Mouse (Mus musculus): ENCODE results near the gene Gsta1. TPM values are rescaled to one million over a fixed set of nuclear protein-coding genes. Genes with fewer than 3 reads are reported as not detected.
"Not testable (repeated sequence)": the region's sequence is repeated elsewhere in the genome, so short reads cannot be mapped to it uniquely, and the experiment has no call there.

Gsta1 gene
- polyA plus RNA-seq, 1 experiment: 5.2 TPM

- peak; percentile 67 for TF ChIP-seq USF1 (IDR thresholded peaks at IDR 0.05; ENCODE audit: low read depth)
- peak; percentile 9 for TF ChIP-seq MAX (IDR thresholded peaks at IDR 0.05)
- H3K36me3 ChIP-seq (ENCODE audit: control insufficient read depth, insufficient read depth); H3K4me3 ChIP-seq (ENCODE audit: insufficient read depth, poor library complexity, severe bottlenecking); H3K79me2 ChIP-seq (ENCODE audit: control insufficient read depth, insufficient read depth); H3K27me3 ChIP-seq (ENCODE audit: control insufficient read depth, insufficient read depth, insufficient read length); H3K79me3 ChIP-seq (ENCODE audit: low read depth); H3ac ChIP-seq (ENCODE audit: control insufficient read depth, insufficient read length, low read depth): not testable (repeated sequence)
Measured at GRCm38 (mm10) chr9:78255683-78256470, 25.4 kb downstream of the Gsta1 start.

- not testable (repeated sequence) for H3K79me3 ChIP-seq (ENCODE audit: low read depth); H3K36me3 ChIP-seq (ENCODE audit: control insufficient read depth, insufficient read depth); H3K27me3 ChIP-seq (ENCODE audit: control insufficient read depth, insufficient read depth, insufficient read length); H3K4me3 ChIP-seq (ENCODE audit: insufficient read depth, poor library complexity, severe bottlenecking); H3ac ChIP-seq (ENCODE audit: control insufficient read depth, insufficient read length, low read depth); H3K79me2 ChIP-seq (ENCODE audit: control insufficient read depth, insufficient read depth)
Measured at GRCm38 (mm10) chr9:78256914-78257313, 26.5 kb downstream of the Gsta1 start, which contains the start of gene Gm3776. Gene Gm3776 (plus strand): TSS chr9:78257129.

- not testable (repeated sequence) for H3ac ChIP-seq (ENCODE audit: control insufficient read depth, insufficient read length, low read depth); H3K27me3 ChIP-seq (ENCODE audit: control insufficient read depth, insufficient read depth, insufficient read length); H3K79me2 ChIP-seq (ENCODE audit: control insufficient read depth, insufficient read depth); H3K4me3 ChIP-seq (ENCODE audit: insufficient read depth, poor library complexity, severe bottlenecking); H3K36me3 ChIP-seq (ENCODE audit: control insufficient read depth, insufficient read depth); H3K79me3 ChIP-seq (ENCODE audit: low read depth)
Measured at GRCm38 (mm10) chr9:78259688-78260087, 29.2 kb downstream of the Gsta1 start.

GRCm38 (mm10) chr9:78270945-78271344 lies 40.5 kb downstream of the Gsta1 start:
- not testable (repeated sequence) for H3K4me3 ChIP-seq (ENCODE audit: insufficient read depth, poor library complexity, severe bottlenecking); H3K79me2 ChIP-seq (ENCODE audit: control insufficient read depth, insufficient read depth); H3ac ChIP-seq (ENCODE audit: control insufficient read depth, insufficient read length, low read depth); H3K79me3 ChIP-seq (ENCODE audit: low read depth); H3K27me3 ChIP-seq (ENCODE audit: control insufficient read depth, insufficient read depth, insufficient read length); H3K36me3 ChIP-seq (ENCODE audit: control insufficient read depth, insufficient read depth)

- not testable (repeated sequence) for H3K27me3 ChIP-seq (ENCODE audit: control insufficient read depth, insufficient read depth, insufficient read length); H3K79me2 ChIP-seq (ENCODE audit: control insufficient read depth, insufficient read depth); H3K4me3 ChIP-seq (ENCODE audit: insufficient read depth, poor library complexity, severe bottlenecking); H3K36me3 ChIP-seq (ENCODE audit: control insufficient read depth, insufficient read depth); H3K79me3 ChIP-seq (ENCODE audit: low read depth); H3ac ChIP-seq (ENCODE audit: control insufficient read depth, insufficient read length, low read depth)
- TF ChIP-seq USF1 (IDR thresholded peaks at IDR 0.05; ENCODE audit: low read depth): peak; percentile 37
Measured at GRCm38 (mm10) chr9:78282002-78282711, 51.7 kb downstream of the Gsta1 start.

- not testable (repeated sequence) for H3K79me2 ChIP-seq (ENCODE audit: control insufficient read depth, insufficient read depth); H3K4me3 ChIP-seq (ENCODE audit: insufficient read depth, poor library complexity, severe bottlenecking); H3ac ChIP-seq (ENCODE audit: control insufficient read depth, insufficient read length, low read depth); H3K27me3 ChIP-seq (ENCODE audit: control insufficient read depth, insufficient read depth, insufficient read length); H3K36me3 ChIP-seq (ENCODE audit: control insufficient read depth, insufficient read depth); H3K79me3 ChIP-seq (ENCODE audit: low read depth)
Measured at GRCm38 (mm10) chr9:78289063-78289462, 58.6 kb downstream of the Gsta1 start.

- not testable (repeated sequence) for H3K4me3 ChIP-seq (ENCODE audit: insufficient read depth, poor library complexity, severe bottlenecking)
Measured at GRCm38 (mm10) chr9:78289723-78290122, 59.3 kb downstream of the Gsta1 start, which contains the start of gene Gm10639. Gene Gm10639 (plus strand): TSS chr9:78289923.

More at GRCm38 (mm10) chr9:78289723-78290122, 59.3 kb downstream of the Gsta1 start, which contains the start of gene Gm10639:
- not testable (repeated sequence) for H3ac ChIP-seq (ENCODE audit: control insufficient read depth, insufficient read length, low read depth); H3K79me3 ChIP-seq (ENCODE audit: low read depth); H3K27me3 ChIP-seq (ENCODE audit: control insufficient read depth, insufficient read depth, insufficient read length); H3K36me3 ChIP-seq (ENCODE audit: control insufficient read depth, insufficient read depth); H3K79me2 ChIP-seq (ENCODE audit: control insufficient read depth, insufficient read depth)

Other genes starting within 250 kb of the Gsta1 start
- not detected for gene Gcm1, start 178.7 kb upstream of the Gsta1 start, polyA plus RNA-seq (2012; fragmentation: generic; extraction: Trizol)
- gene Fbxo9, start 121.6 kb upstream of the Gsta1 start, polyA plus RNA-seq (2012; fragmentation: generic; extraction: Trizol): 17.2 TPM
- 6.5 TPM for gene Ick, start 121.5 kb upstream of the Gsta1 start, polyA plus RNA-seq (2012; fragmentation: generic; extraction: Trizol)
- gene Gsta4, start 47.9 kb upstream of the Gsta1 start, polyA plus RNA-seq (2012; fragmentation: generic; extraction: Trizol): 102 TPM
- 0.76 TPM for gene Gm3776, start 26.5 kb downstream of the Gsta1 start, polyA plus RNA-seq (2012; fragmentation: generic; extraction: Trizol)
- 0.33 TPM for gene Gm10639, start 59.3 kb downstream of the Gsta1 start, polyA plus RNA-seq (2012; fragmentation: generic; extraction: Trizol)
- gene Omt2a, start 84.1 kb downstream of the Gsta1 start, polyA plus RNA-seq (2012; fragmentation: generic; extraction: Trizol): not detected
- gene Omt2b, start 96.9 kb downstream of the Gsta1 start, polyA plus RNA-seq (2012; fragmentation: generic; extraction: Trizol): not detected
- 0.09 TPM for gene Gsta2, start 125.1 kb downstream of the Gsta1 start, polyA plus RNA-seq (2012; fragmentation: generic; extraction: Trizol)
- gene Dppa5a, start 137.5 kb downstream of the Gsta1 start, polyA plus RNA-seq (2012; fragmentation: generic; extraction: Trizol): 0.34 TPM
- gene Ooep, start 148.1 kb downstream of the Gsta1 start, polyA plus RNA-seq (2012; fragmentation: generic; extraction: Trizol): 0.02 TPM
- gene Ddx43, start 165.1 kb downstream of the Gsta1 start, polyA plus RNA-seq (2012; fragmentation: generic; extraction: Trizol): not detected
- gene Cgas, start 212.6 kb downstream of the Gsta1 start, polyA plus RNA-seq (2012; fragmentation: generic; extraction: Trizol): 1.8 TPM
- 11.2 TPM for gene Mto1, start 217.6 kb downstream of the Gsta1 start, polyA plus RNA-seq (2012; fragmentation: generic; extraction: Trizol)
- not detected for gene Gm17324, start 218.1 kb downstream of the Gsta1 start, polyA plus RNA-seq (2012; fragmentation: generic; extraction: Trizol)

Data from C2C12 (cell line).